Mouse (Mus musculus) G1E (cell line): ENCODE measurements at regions not wholly inside any gene's neighbourhood (a gene's known extent, or its start where the extent isn't known, plus 50 kb on each side); places are given as distances from the start of the nearest gene placed in this dataset.

Source experiments
- ATAC-seq: 2 replicates; pipeline ENCODE4 v1.8.0; 2016; ENCODE audit warnings: mild to moderate bottlenecking; ENCODE audit not compliant: insufficient number of reproducible peaks, poor library complexity, low FRiP score, severe bottlenecking; ENCODE audit errors: extremely low read depth
- DNase-seq: peaks from one replicate; pipeline ENCODE4 v3.0.0; 2012; ENCODE audit warnings: low spot score
- H3K27me3 ChIP-seq: 2 replicates; pipeline ENCODE4 v1.6.1; 2012; ENCODE audit warnings: mild to moderate bottlenecking, low read length, inconsistent platforms; ENCODE audit not compliant: insufficient read depth
- H3K36me3 ChIP-seq: replicated peaks from 2 replicates; pipeline ENCODE3; 2012; ENCODE audit warnings: mild to moderate bottlenecking, inconsistent platforms
- H3K4me1 ChIP-seq: 2 replicates; pipeline ENCODE4 v1.6.1; 2012; ENCODE audit warnings: low read depth, low read length, inconsistent platforms, mixed read lengths; ENCODE audit not compliant: insufficient read depth
- H3K4me3 ChIP-seq: 2 replicates; pipeline ENCODE4 v1.5.1; 2012; ENCODE audit warnings: low read depth, mild to moderate bottlenecking, inconsistent platforms, low read length, moderate library complexity, mixed read lengths
- H3K9me3 ChIP-seq: replicated peaks from 2 replicates; pipeline ENCODE4 v1.6.1; 2012; ENCODE audit warnings: inconsistent platforms
- CTCF ChIP-seq: IDR thresholded peaks from 2 replicates; pipeline ENCODE4 v1.5.1; 2012; ENCODE audit warnings: low read depth, low read length, inconsistent platforms, mixed read lengths
- GATA1 ChIP-seq: IDR thresholded peaks from 2 replicates; pipeline ENCODE4 v1.6.1; 2012; ENCODE audit warnings: borderline replicate concordance, low read length, inconsistent platforms, mixed read lengths
- GATA2 ChIP-seq: IDR thresholded peaks from 2 replicates; pipeline ENCODE4 v1.6.1; 2012; ENCODE audit warnings: low read depth, low read length, inconsistent platforms, borderline replicate concordance
- POLR2AphosphoS5 ChIP-seq: IDR thresholded peaks from 2 replicates; pipeline ENCODE4 v1.6.1; 2012; ENCODE audit warnings: low read depth, low read length, inconsistent platforms; ENCODE audit not compliant: insufficient replicate concordance
- TAL1 ChIP-seq: conservative IDR thresholded peaks from 2 replicates; pipeline ENCODE4 v1.6.1; 2012; ENCODE audit warnings: low read depth, low read length, inconsistent platforms, mixed read lengths

DNA sequence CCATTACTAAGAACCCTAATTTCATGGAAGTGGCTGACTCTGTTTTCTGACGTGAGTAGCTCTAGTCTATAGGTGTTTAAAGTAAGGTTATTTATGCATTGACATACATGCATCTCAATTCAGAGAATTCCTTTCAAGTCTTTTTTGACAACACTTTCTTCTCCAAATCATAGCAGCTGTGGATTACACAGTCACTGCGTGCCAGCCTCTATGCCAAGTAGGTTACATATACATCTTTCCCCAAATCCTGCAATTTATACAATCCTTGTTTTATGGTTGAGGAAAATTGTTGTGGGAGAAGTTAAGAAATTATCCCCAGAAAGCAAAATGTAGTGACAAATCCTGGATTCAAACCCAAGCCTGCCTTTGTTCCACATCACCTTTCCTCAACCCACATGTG lies 56.5 kb upstream of the Ssbp2 start:
- H3K4me1 ChIP-seq: no peaks in the 10 kb centered on the region
- no peaks in the 10 kb centered on the region for H3K9me3 ChIP-seq
- H3K27me3 ChIP-seq: 0 out of 2 replicates have a peak, but pooled peaks cover 10% of the 10 kb centered on the region
- no peaks in the 10 kb centered on the region for H3K36me3 ChIP-seq
- no peak overlapping the region for H3K4me3 ChIP-seq
- TF ChIP-seq GATA2 (no peak), POLR2AphosphoS5 (no peak), CTCF (no peak), GATA1 (no peak), TAL1 (no peak)
- DNase-seq (no peak), ATAC-seq (no peak)

- Histone ChIP-seq H3K4me3 (no peak overlapping the region), H3K4me1 (no peaks in the 10 kb centered on the region), H3K36me3 (no peaks in the 10 kb centered on the region), H3K9me3 (no peaks in the 10 kb centered on the region), H3K27me3 (0 out of 2 replicates have a peak, but pooled peaks cover 3% of the 10 kb centered on the region)
- no peak for ATAC-seq
- no peak for DNase-seq
- TF ChIP-seq GATA1: no peak
- TF ChIP-seq TAL1: no peak
- TF ChIP-seq POLR2AphosphoS5: no peak
- no peak for TF ChIP-seq CTCF
- TF ChIP-seq GATA2: no peak
Measured at GRCm38 (mm10) chr13:91405027-91405426, 55.1 kb upstream of the Ssbp2 start.

DNA sequence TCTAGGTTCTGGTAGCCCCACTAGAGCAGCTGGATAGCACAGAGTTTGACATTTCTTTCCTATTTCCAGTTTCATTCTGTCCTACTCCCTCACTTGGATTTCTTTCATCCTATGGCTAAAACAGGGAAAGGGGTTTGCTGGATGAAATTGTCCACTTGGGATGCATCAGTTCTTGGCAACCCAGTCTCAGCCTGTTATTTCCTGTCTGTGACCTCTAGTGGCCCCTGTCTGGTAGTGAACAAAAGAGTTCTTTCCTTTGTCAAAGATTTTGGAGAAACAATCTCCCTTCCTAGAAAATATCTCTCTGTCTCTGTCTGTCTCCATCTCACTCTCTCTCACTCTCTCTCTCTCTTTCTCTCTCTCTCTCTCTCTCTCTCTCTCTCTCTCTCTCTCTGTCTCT lies 50.0 kb upstream of the Ssbp2 start:
- Histone ChIP-seq H3K36me3 (no peaks in the 10 kb centered on the region), H3K27me3 (no peaks in the 10 kb centered on the region), H3K4me1 (peaks cover 2% of the 10 kb centered on the region; the same call in 1 of the 2 replicates), H3K4me3 (no peak overlapping the region), H3K9me3 (no peaks in the 10 kb centered on the region)
- TF ChIP-seq CTCF (no peak), POLR2AphosphoS5 (no peak), GATA1 (no peak), GATA2 (no peak), TAL1 (no peak)
- DNase-seq: no peak
- ATAC-seq: no peak
